Mouse (Mus musculus) liver, postnatal 0 days (tissue): Measurements from ENCODE around the gene Ablim1. TPM values are rescaled to one million over a fixed set of nuclear protein-coding genes. Genes with fewer than 3 reads are reported as not detected.
A peak's percentile ranks its signal among the peaks of the same experiment; 100 is the strongest.

Experiments used
- ATAC-seq: fragments of 200-750 bp; cut with Nextera tagmentation; 2 replicates; pipeline ENCODE4 v1.8.0; 2017; ENCODE audit warnings: mild to moderate bottlenecking, moderate library complexity
- DNase-seq: peaks from one replicate; pipeline ENCODE4 v3.0.0-alpha.2; 2016
- H3K27ac ChIP-seq: fragments of 300-500 bp; sonication (generic); 2 replicates; pipeline ENCODE4 v1.5.1; 2014; ENCODE audit warnings: antibody characterized with exemption, moderate library complexity, mild to moderate bottlenecking, low read depth
- H3K27me3 ChIP-seq: fragments of 300-500 bp; sonication (generic); 2 replicates; pipeline ENCODE4 v1.6.1; 2014; ENCODE audit warnings: low read length, control low read depth, mixed read lengths; ENCODE audit not compliant: insufficient read depth
- H3K36me3 ChIP-seq: fragments of 300-500 bp; sonication (generic); replicated peaks from 2 replicates; pipeline ENCODE4 v1.6.1; 2014; ENCODE audit warnings: mild to moderate bottlenecking, control low read depth, low read length, moderate library complexity, mixed read lengths; ENCODE audit not compliant: insufficient read depth
- H3K4me1 ChIP-seq: fragments of 300-500 bp; sonication (generic); 2 replicates; pipeline ENCODE4 v1.6.1; 2014; ENCODE audit warnings: antibody characterized with exemption, mild to moderate bottlenecking, control low read depth; ENCODE audit not compliant: insufficient read depth
- H3K4me2 ChIP-seq: fragments of 300-500 bp; sonication (generic); 2 replicates; pipeline ENCODE4 v1.6.1; 2014; ENCODE audit warnings: low read depth, mild to moderate bottlenecking, low read length, moderate library complexity, mixed read lengths
- H3K4me3 ChIP-seq: fragments of 300-500 bp; sonication (generic); 2 replicates; pipeline ENCODE4 v1.5.1; 2014; ENCODE audit warnings: low read depth, low read length
- H3K9ac ChIP-seq: fragments of 300-500 bp; sonication (generic); replicated peaks from 2 replicates; pipeline ENCODE4 v1.6.1; 2014; ENCODE audit warnings: mild to moderate bottlenecking, moderate library complexity
- H3K9me3 ChIP-seq: fragments of 300-500 bp; sonication (generic); 2 replicates; pipeline ENCODE4 v1.6.1; 2016; ENCODE audit warnings: mild to moderate bottlenecking, control low read depth, low read length, mixed read lengths
- CTCF ChIP-seq: sonication (generic); IDR thresholded peaks from 2 replicates; pipeline ENCODE4 v1.5.1; 2016; ENCODE audit warnings: antibody characterized with exemption, low read depth
- EP300 ChIP-seq: IDR thresholded peaks from 2 replicates; pipeline ENCODE4 v1.6.1; 2016; ENCODE audit warnings: antibody characterized with exemption, low read depth, mild to moderate bottlenecking
- WGBS: fragments of 180-500 bp; shearing (Covaris S2); extraction: QIAGEN DNeasy Blood & Tissue Kit; methylation state at CpG from one replicate; pipeline ENCODE4 v1.1.7; 2014; ENCODE audit not compliant: insufficient replicate concordance; 5-methylcytosine and 5-hydroxymethylcytosine counted together
- polyA plus RNA-seq: library from polyadenylated mRNA; unstranded; fragments of >200 nt; fragmentation: Nextera tagmentation; extraction: Ambion mirVana; gene quantifications from 2 replicates; pipeline ENCODE4 v1.2.1, GENCODE M21; 2015

The Ablim1 gene
- polyA plus RNA-seq, 1 experiment from 2014 or later = 12.0 TPM

GRCm38 (mm10) chr19:57117751-57118150 is 197.0 kb downstream of the Ablim1 start:
- no peaks in the 10 kb centered on the region for H3K9me3 ChIP-seq
- H3K4me3 ChIP-seq = peak overlapping the region; percentile 30
- no peak overlapping the region for H3K9ac ChIP-seq
- H3K27me3 ChIP-seq = no peaks in the 10 kb centered on the region
- TF ChIP-seq CTCF (no peak), EP300 (no peak)
- ATAC-seq (no peak), DNase-seq (no peak)
- peaks cover 33% of the 10 kb centered on the region for H3K4me1 ChIP-seq
- H3K36me3 ChIP-seq = 0 out of 2 replicates have a peak, but pooled peaks cover under 1% of the 10 kb centered on the region
- no peak overlapping the region for H3K27ac ChIP-seq
- peak overlapping the region; percentile 47 for H3K4me2 ChIP-seq
- WGBS = 39% methylated on average over 6 of the region's 6 CpGs

- ATAC-seq (peak; percentile 23), DNase-seq (no peak)
- Histone ChIP-seq H3K36me3 (no peaks in the 10 kb centered on the region), H3K27me3 (no peaks in the 10 kb centered on the region), H3K27ac (peak overlapping the region; percentile 72), H3K4me1 (peaks cover 35% of the 10 kb centered on the region), H3K4me3 (peak overlapping the region; percentile 30), H3K4me2 (peak overlapping the region; percentile 47), H3K9me3 (no peaks in the 10 kb centered on the region), H3K9ac (0 out of 2 replicates have a peak overlapping the region, but pooled peaks have one; percentile 16)
- TF ChIP-seq EP300 (no peak), CTCF (no peak)
- 4% methylated on average over 7 of the region's 7 CpGs for WGBS
Measured at GRCm38 (mm10) chr19:57116871-57117501, 197.7 kb downstream of the Ablim1 start.

GRCm38 (mm10) chr19:57115670-57116069 is 199.0 kb downstream of the Ablim1 start:
- no peaks in the 10 kb centered on the region for H3K36me3 ChIP-seq
- 57% methylated on average over 5 of the region's 5 CpGs for WGBS
- DNase-seq (no peak), ATAC-seq (no peak)
- TF ChIP-seq CTCF = no peak
- no peak for TF ChIP-seq EP300
- H3K4me2 ChIP-seq = no peak overlapping the region
- H3K27ac ChIP-seq = peak overlapping the region; percentile 72
- H3K4me3 ChIP-seq = no peak overlapping the region
- H3K9me3 ChIP-seq = no peaks in the 10 kb centered on the region
- H3K27me3 ChIP-seq = no peaks in the 10 kb centered on the region
- no peak overlapping the region for H3K9ac ChIP-seq
- H3K4me1 ChIP-seq = peaks cover 35% of the 10 kb centered on the region

- no peaks in the 10 kb centered on the region for H3K27me3 ChIP-seq
- no peak overlapping the region for H3K27ac ChIP-seq
- no peaks in the 10 kb centered on the region for H3K36me3 ChIP-seq
- TF ChIP-seq EP300 = no peak
- TF ChIP-seq CTCF = no peak
- H3K4me3 ChIP-seq = no peak overlapping the region
- no peak overlapping the region for H3K9ac ChIP-seq
- H3K9me3 ChIP-seq = no peaks in the 10 kb centered on the region
- 70% methylated on average over 5 of the region's 5 CpGs for WGBS
- ATAC-seq (no peak), DNase-seq (no peak)
- H3K4me1 ChIP-seq = peaks cover 34% of the 10 kb centered on the region
- no peak overlapping the region for H3K4me2 ChIP-seq
Measured at GRCm38 (mm10) chr19:57114951-57115350, 199.8 kb downstream of the Ablim1 start.

GRCm38 (mm10) chr19:57113975-57114374 is 200.7 kb downstream of the Ablim1 start:
- DNase-seq = no peak
- 0 out of 2 replicates have a peak overlapping the region, but pooled peaks have one; percentile 44 for H3K27ac ChIP-seq
- H3K9me3 ChIP-seq = no peaks in the 10 kb centered on the region
- no peak overlapping the region for H3K4me2 ChIP-seq
- TF ChIP-seq EP300 (no peak), CTCF (no peak)
- H3K9ac ChIP-seq = no peak overlapping the region
- WGBS = 85% methylated on average over 8 of the region's 8 CpGs
- H3K4me3 ChIP-seq = no peak overlapping the region
- no peaks in the 10 kb centered on the region for H3K27me3 ChIP-seq
- ATAC-seq = no peak
- no peaks in the 10 kb centered on the region for H3K36me3 ChIP-seq
- peaks cover 26% of the 10 kb centered on the region for H3K4me1 ChIP-seq

DNA sequence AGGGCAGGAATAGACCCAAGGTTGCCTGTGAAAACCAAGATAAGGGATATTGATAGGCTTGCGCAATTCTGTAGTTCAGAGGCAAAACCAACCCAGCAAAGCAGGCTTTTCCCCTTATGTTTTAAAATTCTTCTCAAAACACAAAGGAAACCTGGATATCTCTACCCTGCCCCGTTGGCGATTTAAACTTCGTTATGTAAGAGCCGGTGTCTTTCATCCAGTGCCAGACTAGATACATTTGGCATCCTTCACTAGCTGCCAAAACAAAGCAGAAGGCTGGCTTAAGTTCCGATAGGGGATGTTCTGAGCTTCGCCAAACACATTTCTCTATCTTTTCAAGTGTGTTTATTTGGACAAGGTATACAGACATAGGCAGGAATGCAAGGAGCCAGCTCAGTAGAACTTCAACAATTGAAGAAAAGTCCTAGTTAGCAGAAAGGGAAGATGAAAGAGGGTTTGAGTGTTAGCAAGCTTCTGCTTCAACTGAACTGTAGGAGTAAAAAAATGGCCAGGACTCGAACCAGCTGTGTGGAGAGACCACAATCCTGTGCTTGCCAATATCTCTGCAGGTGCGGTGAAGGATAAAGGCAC is 201.8 kb downstream of the Ablim1 start:
- Histone ChIP-seq H3K36me3 (no peaks in the 10 kb centered on the region), H3K4me3 (no peak overlapping the region), H3K9me3 (no peaks in the 10 kb centered on the region), H3K4me2 (no peak overlapping the region), H3K27me3 (no peaks in the 10 kb centered on the region), H3K4me1 (peaks cover 26% of the 10 kb centered on the region), H3K9ac (no peak overlapping the region), H3K27ac (peak overlapping the region; percentile 62)
- no peak for TF ChIP-seq CTCF
- no peak for TF ChIP-seq EP300
- DNase-seq = no peak
- WGBS = 19% methylated on average over 9 of the region's 9 CpGs
- peak; percentile 56 for ATAC-seq
